Mouse (Mus musculus): Measurements from ENCODE around the gene Katna1. TPM values are rescaled to one million over a fixed set of nuclear protein-coding genes. Genes with fewer than 3 reads are reported as not detected.
A peak's percentile ranks its signal among the peaks of the same experiment; 100 is the strongest.
"Not testable (repeated sequence)": the region's sequence is repeated elsewhere in the genome, so short reads cannot be mapped to it uniquely, and the experiment has no call there.

Gene Katna1
- total RNA-seq (2022): 10 to 100 TPM; 14.6 to 21.1 (median 17.6) TPM

- DNase-seq (ENCODE audit: low spot score in 2 of 2): peak; percentile 84 to 88
Observed at GRCm38 (mm10) chr10:7725751-7726500, at the start of gene Katna1. TSS of gene Katna1 (plus strand) at chr10:7726000.

GRCm38 (mm10) chr10:7680731-7681301, 45.0 kb upstream of the Katna1 start, which contains the start of the genes Pcmt1 and Lats1:
TSS of gene Pcmt1 (minus strand) at chr10:7681136.
TSS of gene Lats1 (plus strand) at chr10:7681214.
- DNase-seq (ENCODE audit: low spot score in 2 of 2): peak; percentile 75 to 79

DNA sequence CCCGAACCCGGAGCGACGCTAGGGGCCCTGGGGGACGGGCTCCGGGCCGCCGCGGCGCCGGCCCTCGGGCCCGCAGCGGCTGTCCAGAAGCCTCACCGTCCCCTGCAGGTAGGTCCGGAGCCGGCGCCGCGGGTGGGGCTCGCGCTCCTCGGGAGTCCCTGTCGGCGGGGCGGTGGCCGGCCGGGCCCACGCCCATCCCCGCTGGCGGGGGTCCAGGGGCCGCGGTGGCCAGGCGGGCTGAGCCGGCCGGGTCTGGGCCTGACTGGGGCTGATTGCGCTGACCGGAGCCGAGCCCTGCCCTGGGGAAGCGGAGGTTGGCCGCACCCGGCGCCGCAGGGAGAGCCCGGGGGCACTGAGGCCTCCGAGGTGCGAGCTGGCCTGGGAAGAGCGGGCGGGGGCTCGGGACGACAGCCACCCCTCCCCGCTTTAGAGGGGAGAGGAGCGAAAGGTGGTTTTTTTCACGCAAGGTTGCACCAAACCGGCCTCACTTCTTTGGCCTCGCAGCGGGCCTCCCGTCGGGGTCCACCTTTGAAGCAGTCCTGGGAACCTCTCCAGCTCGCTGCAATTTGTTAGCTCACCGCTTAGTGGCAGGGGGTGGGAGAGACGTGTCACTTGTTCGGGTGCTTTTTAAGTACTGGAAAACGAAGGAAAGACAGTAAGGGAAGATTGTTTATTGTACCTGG, 44.3 kb upstream of the Katna1 start:
- peak; percentile 26 to 28 for DNase-seq (ENCODE audit: low spot score in 2 of 2)

DNA sequence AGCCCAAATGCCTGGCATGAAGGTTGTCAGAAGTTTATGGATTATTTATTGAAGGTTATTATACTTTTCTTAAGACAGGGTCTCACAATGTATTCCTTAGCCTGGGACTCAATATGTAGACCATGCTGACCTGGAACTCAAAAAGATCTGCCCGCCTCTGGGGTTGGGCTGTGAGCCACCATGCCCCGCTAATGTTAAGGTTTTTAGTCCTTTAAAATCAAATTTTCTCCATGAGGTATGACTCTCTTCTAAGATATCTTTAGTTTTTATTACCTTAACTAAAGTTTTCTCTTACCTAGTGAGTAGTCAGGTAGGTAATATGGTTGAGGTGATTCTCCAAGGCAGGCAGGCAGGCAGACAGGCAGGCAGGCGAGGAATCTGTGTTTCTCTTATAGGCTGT, 43.6 kb upstream of the Katna1 start:
- DNase-seq (ENCODE audit: low spot score in 2 of 2): no peak

GRCm38 (mm10) chr10:7686902-7687301, 38.9 kb upstream of the Katna1 start:
- DNase-seq (ENCODE audit: low spot score in 2 of 2): no peak

- no peak for DNase-seq (ENCODE audit: low spot score in 2 of 2)
Observed at GRCm38 (mm10) chr10:7695286-7695685, 30.5 kb upstream of the Katna1 start.

- DNase-seq (ENCODE audit: low spot score in 2 of 2): no peak
Observed at GRCm38 (mm10) chr10:7700120-7700519, 25.7 kb upstream of the Katna1 start.

DNA sequence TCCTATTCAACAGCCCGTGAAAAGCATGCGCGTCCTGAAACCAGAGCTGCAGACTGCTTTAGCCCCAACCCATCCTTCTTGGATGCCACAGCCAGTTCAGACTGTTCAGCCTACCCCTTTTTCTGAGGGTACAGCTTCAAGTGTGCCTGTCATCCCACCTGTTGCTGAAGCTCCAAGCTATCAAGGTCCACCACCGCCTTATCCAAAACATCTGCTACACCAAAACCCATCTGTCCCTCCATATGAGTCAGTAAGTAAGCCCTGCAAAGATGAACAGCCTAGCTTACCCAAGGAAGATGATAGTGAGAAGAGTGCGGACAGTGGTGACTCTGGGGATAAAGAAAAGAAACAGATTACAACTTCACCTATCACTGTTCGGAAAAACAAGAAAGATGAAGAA, 23.2 kb upstream of the Katna1 start:
- peak; percentile 18 to 28 for DNase-seq (ENCODE audit: low spot score in 2 of 2)

GRCm38 (mm10) chr10:7710121-7710520, 15.7 kb upstream of the Katna1 start:
- no peak for DNase-seq (ENCODE audit: low spot score in 2 of 2)

DNA sequence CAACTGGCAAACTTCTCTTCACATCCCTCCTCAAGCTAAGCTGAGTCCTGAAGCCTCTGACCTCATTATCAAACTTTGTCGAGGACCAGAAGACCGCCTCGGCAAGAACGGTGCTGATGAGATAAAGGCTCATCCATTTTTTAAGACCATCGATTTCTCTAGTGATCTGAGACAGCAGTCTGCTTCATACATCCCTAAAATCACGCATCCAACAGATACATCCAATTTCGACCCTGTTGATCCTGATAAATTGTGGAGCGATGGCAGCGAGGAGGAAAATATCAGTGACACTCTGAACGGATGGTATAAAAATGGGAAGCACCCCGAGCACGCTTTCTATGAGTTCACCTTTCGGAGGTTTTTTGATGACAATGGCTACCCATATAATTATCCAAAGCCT, 13.3 kb upstream of the Katna1 start:
- no peak for DNase-seq (ENCODE audit: low spot score in 2 of 2)

DNA sequence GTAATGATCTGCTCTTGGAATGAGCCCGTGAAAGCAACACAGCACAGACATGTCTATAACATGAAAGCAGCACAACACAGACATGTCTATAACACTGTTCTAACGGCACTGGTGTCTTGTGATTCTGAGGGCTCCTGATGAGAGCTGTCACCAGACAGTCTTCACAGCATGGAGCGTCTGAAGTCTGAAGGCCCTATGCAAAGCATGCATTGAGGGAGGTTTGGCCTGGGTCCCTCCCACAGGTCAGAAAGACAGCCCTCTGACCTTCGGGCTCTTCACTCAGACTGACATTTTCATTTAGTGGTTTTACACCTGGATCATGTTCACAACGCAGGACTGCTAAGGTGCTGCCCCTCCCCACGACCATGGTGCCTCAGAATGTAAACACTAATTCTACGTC, 10.7 kb upstream of the Katna1 start:
- no peak for DNase-seq (ENCODE audit: low spot score in 2 of 2)

GRCm38 (mm10) chr10:7726501-7726812, 657 bp downstream of the Katna1 start:
- DNase-seq (ENCODE audit: low spot score in 2 of 2): no peak

DNA sequence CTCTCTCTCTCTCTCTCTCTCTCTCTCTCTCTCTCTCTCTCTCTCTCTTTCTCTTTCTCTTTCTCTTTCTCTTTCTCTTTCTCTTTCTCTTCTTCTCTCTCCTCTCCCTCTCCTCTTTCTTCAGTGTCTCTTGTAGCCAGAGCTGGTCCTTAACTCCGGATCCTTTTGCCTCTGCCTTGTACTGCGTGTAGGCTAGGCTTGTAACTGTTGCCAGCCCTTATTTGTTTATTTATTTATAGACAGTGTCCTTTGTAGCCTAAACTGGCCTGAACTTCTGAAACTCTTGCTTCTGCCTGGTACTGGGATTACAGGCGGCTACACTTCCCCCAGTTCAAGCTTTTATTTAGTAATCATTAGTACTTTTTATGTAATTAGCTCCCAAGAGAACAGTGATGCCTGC, 1.2 kb downstream of the Katna1 start:
- no peak for DNase-seq (ENCODE audit: low spot score in 2 of 2)

GRCm38 (mm10) chr10:7731582-7731981, 5.8 kb downstream of the Katna1 start:
- no peak for DNase-seq (ENCODE audit: low spot score in 2 of 2)

GRCm38 (mm10) chr10:7737122-7737521, 11.3 kb downstream of the Katna1 start:
- no peak for DNase-seq (ENCODE audit: low spot score in 2 of 2)

DNA sequence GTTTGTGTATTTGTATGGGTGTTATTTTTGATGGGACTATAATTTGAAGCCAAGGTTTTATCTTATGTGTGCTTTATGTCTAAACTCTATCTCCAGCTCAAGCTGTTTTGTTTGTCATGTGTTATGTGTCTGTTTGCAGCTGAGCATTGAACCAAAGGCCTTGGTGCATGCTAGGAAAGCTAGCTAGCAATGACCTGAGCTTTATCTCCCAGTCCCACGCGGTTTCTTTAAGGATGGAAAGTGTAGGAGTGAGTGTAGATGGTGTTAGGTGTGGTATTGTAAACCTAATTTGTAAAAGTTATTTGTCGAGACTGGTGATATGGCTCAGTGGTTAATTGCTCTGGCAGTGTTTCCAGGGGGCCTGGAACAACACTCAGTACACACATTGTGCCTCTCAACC, 12.1 kb downstream of the Katna1 start:
- DNase-seq (ENCODE audit: low spot score in 2 of 2): no peak

DNA sequence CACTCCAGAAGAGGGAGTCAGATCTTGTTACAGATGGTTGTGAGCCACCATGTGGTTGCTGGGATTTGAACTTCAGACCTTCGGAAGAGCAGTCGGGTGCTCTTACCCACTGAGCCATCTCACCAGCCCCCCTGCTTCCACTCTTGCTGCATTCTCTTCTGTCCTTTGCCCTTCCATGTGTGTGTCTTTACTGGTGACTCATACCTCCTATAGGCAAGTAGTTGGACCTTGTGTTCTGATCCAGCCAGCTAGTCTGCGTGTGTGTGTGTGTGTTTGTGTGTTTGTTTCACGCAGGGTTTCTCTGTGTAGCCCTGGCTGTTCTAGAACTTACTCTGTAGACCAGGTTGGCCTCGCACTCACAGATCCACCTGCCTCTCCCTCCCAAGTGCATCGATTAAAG, 19.7 kb downstream of the Katna1 start:
- DNase-seq (ENCODE audit: low spot score in 2 of 2): not testable (repeated sequence)

DNA sequence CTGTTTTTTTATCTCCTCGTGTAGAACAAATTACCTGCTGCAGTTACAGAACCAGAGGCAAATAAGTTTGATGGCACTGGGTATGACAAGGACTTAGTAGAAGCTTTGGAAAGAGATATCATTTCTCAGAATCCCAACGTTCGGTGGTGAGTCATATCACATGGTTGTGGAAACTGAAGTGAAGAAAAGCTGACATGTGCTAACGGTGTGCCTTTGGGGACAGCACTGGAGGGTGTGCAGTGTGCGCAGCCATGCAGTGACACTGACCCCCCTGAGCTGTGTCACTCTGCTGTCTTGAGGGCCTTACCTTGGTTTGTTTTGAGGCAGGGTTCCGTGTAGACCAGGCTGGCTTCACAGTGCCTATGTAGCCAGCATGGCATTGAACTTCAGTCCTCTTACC, 23.0 kb downstream of the Katna1 start:
- DNase-seq (ENCODE audit: low spot score in 2 of 2): no peak

DNA sequence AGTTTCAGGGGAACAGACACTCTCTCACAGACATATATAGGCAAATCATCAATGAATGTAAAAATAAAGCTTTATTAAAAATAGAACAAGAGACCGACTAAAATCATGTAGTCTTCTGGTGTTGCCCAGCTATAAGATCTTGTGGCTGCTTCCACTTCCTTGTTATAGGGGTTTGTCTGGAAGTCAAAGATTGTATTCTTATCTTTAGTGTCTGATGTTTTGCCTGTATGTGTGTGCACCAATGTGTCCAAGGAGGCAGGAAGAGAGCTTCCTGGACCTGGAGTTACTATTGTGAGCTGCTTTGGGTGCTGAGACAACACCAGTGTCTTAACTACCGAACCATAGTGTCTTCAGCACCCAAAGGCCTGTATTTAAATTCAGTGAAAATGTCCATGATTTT, 31.7 kb downstream of the Katna1 start:
- DNase-seq (ENCODE audit: low spot score in 2 of 2): no peak

DNA sequence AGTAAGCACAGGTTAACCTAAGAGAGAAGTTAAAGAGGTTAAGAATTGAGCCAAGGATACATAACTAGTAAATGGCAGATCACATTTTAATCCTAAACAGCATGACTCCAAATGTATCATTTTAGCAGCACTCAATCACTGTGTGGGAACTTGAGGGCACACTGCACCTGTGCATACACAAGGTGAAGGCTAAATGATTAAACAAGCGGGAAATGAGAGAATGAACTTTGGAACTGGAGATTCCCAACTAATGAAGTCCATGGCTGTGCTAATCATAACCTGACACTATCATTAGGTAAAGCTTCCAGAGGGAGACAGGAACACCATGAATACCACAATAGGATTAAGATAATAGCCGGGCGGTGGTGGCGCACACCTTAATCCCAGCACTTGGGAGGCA, 46.5 kb downstream of the Katna1 start:
- DNase-seq (ENCODE audit: low spot score in 2 of 2): no peak

DNA sequence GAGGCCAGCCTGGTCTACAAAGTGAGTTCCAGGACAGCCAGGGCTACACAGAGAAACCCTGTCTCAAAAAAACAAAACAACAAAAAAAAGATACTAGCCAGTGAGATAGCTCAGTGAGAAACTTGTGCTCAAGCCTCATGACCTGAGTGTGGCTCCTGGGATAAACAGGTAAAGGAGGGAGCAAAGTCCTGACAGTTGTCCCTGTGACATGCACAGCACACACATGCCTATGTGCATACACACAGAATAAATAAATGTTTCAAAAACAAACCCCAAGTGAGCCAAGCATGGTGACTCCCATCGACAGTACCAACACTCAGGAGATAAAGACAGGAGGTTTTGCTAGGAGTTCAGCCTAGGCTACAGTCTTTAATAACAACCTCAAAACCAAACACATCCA, 47.0 kb downstream of the Katna1 start:
- DNase-seq (ENCODE audit: low spot score in 2 of 2): no peak

- DNase-seq (ENCODE audit: low spot score in 2 of 2): no peak
Observed at GRCm38 (mm10) chr10:7775421-7775820, 49.6 kb downstream of the Katna1 start.

DNA sequence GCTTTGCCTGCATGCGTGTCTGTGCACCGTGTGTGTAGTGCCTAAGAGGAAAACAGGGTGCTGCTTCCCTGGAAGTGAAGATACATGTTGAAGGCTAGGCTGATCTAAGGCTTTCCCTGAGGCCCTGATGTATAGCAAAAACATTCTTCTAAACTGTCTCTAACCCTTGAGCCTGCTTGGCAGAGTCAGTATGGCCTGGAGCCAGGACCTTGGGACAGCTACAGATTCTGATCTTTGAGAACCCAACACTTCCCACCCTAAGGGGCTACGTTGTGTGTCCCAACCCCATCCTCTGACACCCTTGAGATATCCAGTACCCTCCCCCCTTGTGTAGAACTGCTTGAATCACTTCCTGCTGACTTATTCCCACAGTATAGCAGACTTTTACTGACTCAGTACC, 52.6 kb downstream of the Katna1 start:
- no peak for DNase-seq (ENCODE audit: low spot score in 2 of 2)

All from layer of hippocampus, adult 8-10 months (tissue).